Mouse (Mus musculus) layer of hippocampus, adult 8-10 months (tissue): ENCODE results near the gene Stum. TPM values are rescaled to one million over a fixed set of nuclear protein-coding genes. Genes with fewer than 3 reads are reported as not detected.
"Not testable (repeated sequence)": the region's sequence is repeated elsewhere in the genome, so short reads cannot be mapped to it uniquely, and the experiment has no call there.

Experiments used
- DNase-seq, 2 experiments: peaks; one replicate each; pipeline ENCODE4 v3.0.0; 2022; ENCODE audit warnings: low spot score in 2 of 2
- total RNA-seq, 4 experiments: library from RNA; stranded (reverse); gene quantifications; 2 replicates each; pipeline ENCODE4 v1.2.4; 2022

Stum gene
- total RNA-seq, 4 experiments from 2014 or later = 255 to 302 (median 277) TPM

- DNase-seq = no peak
These were observed 76.8 kb downstream of the Stum start for GRCm38 (mm10) chr1:180406336-180407035.

DNA sequence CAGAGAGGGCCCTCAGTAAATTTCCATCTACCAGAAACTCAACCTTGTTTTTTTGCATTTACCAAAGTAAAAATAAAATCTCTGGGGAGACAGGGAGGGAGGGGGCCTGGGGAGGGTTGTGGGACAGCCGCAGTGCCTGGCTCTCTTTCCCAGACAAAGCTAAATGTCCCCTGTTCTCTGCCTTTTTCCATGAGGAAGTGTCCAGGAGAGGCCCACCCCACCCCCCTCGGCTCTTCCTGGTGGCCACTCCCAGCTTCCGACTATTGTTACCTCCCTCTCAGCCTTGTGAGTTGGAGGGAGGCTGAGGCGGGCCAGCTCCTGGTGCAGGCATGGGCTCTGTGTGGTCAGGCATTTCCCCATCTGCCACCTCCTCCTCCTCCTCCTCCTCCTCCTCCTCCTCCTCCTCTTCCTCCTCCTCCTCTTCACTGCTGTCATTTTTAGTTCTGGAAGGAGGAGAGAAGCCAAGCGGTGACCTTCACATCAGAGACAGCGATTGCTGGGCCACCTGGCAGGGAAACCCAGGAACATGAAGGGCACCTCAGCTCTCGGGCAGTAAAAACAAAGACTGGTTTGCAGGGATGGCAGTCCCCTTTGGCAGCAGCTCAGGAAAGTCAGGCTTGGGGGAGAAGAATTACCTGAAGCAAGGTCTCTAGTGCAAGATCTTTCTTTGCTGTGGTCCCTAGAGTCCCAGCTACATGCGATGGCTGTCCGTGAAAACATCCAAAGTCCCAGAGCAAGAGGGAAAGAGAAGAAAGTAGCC, 77.5 kb downstream of the Stum start:
- DNase-seq = no peak

GRCm38 (mm10) chr1:180404706-180405105, 78.6 kb downstream of the Stum start:
- DNase-seq = no peak

- no peak for DNase-seq
These were observed 79.4 kb downstream of the Stum start for GRCm38 (mm10) chr1:180403694-180404606.

GRCm38 (mm10) chr1:180403357-180403693, 80.0 kb downstream of the Stum start:
- no peak for DNase-seq

- DNase-seq = no peak
These were observed 80.7 kb downstream of the Stum start for GRCm38 (mm10) chr1:180402481-180403081.

DNA sequence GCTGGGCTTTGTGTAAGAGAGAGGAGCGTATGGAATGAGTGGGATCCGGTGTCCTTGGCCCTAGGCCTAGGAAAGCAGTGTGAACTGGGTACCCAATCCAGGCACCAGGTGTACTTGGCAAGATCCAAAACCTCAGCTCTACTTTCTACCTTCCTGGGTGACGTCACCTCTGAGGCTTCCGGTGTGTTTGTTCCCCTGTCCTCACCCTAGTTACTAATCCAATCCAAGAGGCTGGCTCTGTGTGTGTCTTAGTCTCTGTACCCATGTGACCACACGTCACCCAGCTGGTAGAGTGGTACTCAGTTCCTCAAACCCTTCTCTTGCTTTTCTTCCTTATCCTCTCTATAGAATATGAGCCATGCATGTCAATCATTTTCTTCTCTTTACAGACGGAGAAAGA, 81.6 kb downstream of the Stum start:
- no peak for DNase-seq

DNA sequence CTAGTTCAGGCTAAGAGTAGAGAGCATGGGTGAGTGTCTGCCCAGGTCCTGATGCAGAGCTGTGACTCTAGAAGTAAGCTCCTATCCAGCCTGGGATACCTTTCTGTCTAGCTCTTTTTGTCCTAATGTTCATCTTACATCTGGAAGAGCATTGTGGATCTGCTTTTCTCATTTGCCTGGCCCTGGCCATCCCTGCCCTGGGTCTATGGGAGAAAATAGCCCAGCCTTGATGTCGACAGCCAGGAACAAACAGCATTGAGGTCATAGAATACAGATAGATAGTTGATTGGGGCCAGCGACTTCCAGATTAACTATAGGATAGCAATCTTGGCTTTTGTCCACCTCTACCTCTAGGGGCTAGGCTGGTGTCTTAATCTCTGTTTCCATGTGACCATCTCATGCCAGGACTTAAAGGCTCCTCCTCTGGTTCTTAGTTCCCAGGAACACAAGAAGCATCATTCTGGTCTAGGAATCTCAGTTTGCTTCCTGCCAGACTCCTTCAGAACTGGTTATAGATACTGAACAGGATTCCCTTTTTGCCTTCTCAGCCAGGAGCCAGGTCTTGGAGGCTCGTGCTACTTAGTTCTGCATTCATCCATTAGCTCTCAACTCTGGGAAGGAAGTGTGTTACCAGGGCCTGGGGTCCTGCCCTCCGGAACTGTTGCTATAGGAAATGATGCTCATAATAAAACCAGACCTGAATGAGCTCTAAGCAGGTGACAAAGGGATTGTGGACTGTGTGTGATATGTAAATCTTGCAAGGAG, 82.4 kb downstream of the Stum start:
- no peak for DNase-seq

DNA sequence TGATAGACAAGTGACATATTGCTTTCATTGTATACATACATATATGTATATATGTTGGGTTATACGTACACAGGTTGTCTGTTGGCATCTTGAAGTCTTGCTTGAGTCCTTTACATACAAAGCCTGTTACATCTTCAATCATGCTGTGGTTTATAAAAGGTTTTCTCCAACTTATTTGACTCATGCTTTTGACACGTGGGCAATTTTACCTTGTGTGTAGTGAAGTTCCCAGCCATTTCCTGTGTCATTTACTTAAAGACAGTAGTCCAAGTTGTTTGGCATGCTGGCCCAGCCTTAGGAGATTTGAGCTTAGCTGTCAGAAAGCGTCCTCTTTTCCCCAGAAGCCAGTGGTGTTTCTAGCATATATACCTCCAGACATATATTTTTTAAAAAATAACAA, 84.9 kb downstream of the Stum start:
- no peak for DNase-seq

DNA sequence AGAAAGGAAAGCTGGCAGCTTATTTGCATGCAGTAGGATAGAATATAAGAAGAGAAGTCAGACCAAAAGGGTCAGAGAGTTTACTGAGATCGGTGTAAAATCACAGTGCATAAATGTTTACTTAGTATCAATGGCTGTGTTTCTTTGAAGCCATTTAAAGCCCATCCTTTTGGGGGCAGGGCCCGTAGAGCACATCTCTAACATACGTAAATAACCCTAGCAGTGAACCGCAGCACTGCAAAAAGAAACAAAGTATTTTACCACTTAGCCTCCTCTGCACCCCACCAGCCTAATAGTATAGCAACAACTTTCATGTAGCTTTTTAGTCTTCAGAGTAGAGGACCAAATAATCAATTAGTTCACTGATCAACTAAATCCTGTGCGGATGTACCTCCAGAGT, 85.6 kb downstream of the Stum start:
- DNase-seq = no peak

GRCm38 (mm10) chr1:180393873-180394272, 89.4 kb downstream of the Stum start:
- DNase-seq = no peak

DNA sequence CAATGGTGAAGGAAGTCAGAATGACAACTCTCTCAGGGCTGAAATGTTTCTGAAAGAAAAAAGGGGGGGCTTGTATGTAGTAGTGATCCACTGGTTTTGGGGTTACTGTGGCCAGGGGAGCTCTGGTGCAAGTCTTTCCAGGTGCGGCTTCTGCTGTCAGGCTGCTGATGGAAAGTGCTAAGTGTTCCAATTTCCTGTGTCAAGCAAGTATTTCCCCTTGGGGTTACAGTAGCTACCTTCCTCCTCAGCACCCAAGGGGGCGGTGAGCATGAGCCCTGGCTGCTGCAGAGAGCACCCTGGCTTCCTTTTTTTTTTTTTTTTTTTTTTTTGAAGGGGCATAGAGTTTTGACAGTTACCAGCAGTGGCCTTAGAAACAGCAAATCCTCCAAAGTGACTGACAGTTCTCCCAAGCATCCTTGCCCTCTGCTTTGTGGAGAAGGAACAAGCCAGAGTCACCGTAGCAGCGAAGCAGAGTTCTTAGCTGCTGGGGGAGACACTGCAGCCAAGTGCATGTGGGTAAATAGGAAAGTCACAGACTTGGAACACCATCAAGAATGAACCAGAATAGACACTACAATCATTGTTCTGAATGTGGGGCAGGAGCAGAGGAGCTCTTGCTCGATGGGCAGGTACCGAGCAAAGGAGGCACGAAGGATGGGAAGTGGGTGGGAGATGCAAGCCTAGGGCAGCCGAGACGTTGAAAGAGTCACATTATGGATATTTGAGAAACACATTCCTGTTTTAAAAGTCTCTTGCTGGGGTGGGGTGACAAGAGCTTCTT, 90.1 kb downstream of the Stum start:
- DNase-seq = no peak

DNA sequence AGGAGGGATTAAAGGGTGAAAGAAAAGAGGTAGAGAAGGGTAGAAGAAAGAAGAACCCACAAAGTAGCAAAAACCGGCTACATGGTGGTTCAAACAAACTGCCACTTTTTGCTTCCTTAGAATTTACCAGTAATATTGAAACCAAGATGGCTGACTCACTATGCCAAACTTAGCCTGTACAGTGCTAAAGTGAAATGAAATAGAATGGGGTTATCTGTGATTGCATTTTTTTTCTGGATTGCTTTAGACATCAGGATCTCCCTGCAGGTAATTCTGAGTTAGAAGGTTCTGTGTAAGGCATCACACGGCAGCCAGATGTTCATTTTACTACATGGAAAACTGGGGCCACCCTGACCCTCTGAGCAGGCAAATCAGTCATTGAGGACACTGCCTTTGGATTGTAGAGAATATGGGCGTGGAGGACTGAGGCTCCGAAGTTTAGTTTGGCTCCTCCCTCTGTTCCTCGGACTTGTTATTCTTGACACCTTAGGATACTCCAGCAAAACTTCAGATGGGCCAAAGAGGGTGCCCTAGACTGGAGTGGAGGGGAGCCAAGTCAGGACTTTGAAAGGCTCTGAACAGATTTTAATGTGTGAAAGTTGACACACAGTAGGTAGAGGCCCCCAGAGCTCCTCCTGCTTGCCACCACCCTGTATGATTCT, 91.0 kb downstream of the Stum start:
- DNase-seq = no peak

DNA sequence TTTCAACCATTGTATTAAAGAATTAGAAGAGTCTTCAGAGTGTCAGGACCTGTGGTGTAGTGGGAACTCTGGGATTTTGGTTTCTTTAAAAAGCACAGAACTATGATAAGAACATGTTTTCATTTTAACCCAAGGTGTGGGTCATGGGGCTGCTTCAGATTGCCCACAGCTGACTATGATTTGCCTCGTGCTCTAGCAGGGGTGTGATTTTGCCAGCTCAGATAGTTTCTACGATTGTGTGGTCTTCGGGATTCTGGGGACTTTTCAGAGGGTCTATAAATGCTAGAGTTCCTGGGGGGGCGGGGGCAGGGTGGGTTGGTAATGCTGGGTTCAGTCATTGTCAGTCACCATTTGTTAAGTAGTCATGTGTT, 91.7 kb downstream of the Stum start:
- no peak for DNase-seq

- DNase-seq = no peak
These were observed 92.3 kb downstream of the Stum start for GRCm38 (mm10) chr1:180390746-180391574.

GRCm38 (mm10) chr1:180390321-180390731, 93.0 kb downstream of the Stum start:
- DNase-seq = no peak

DNA sequence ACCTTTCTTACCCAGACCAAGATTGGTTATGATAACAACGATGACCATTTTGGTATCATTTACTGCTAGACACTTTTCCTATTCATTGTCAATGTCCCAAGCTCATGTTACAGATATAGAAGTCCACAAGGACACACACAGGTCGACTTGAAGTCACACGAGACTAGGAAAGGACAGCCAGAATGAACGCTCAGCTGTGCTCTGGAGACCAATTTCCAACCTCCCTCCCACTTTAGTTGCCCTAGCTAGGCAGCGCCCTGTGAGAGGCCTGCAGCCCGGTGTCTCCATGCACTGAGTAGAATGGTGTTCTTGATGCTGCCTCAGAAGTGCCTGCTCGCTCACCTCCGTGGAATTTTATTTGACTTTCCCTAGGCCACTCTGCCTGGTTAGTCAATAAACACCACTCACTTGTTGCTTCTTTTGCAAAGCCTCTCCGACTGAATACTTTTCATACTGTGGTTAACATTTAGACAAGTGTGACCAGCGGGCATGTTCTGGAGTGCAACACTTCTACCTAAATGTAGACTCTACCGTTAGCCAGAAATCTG, 94.0 kb downstream of the Stum start:
- not testable (repeated sequence) for DNase-seq

DNA sequence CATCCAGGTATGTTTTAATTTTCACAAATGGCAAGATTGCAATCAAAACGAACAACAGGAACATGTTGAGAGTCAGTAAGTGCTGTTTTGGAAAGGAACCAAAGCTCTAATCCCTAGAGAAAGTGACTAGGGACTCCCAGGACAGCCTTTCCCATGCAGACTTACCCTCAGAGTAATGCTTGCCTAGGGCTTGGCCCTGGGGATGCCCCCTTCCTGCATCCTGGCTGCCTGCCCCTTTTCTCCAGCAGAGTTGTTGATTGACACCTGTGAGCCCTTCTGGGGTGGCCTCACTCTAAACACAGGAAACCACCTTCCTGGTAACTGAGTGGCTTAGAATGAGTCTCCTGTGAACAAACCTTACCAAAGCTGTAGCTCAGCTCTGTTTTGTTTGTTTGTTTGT, 94.8 kb downstream of the Stum start:
- DNase-seq = no peak
